Mouse (Mus musculus): ENCODE measurements around the gene Rheb.
"Not testable (repeated sequence)": the region's sequence is repeated elsewhere in the genome, so short reads cannot be mapped to it uniquely, and the experiment has no call there.

Gene Rheb

DNA sequence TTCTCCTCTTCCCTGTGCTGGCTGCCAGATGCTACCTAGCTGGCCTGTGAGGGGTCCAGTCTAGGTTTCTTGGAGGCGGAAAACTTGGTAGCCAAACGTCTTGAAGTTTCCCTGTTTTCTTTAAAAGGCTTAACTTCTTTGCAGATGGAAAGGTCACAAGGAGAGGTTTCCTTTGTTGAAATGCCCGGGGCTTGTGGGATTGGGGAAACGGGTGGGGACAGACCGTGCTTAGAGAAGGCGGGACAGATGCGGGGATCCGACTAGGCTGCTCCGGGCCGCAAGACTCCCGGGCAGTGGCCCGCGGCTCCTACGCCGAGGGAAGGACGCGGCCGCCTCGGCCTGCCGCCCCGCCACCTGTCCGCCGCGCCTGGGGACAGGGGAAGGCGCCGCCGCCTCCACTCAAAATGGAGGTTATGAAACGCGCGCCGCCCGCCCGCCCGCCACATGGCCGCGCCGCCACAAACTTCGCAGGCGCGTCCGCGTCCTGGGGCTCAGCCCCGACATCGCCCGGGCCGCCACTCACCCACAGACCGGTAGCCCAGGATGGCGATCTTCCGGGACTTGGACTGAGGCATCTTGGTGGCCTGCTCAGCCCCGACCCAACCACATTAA, 656 bp downstream of the Rheb start:
- no peak for DNase-seq (ENCODE audit: inconsistent ontology term)

DNA sequence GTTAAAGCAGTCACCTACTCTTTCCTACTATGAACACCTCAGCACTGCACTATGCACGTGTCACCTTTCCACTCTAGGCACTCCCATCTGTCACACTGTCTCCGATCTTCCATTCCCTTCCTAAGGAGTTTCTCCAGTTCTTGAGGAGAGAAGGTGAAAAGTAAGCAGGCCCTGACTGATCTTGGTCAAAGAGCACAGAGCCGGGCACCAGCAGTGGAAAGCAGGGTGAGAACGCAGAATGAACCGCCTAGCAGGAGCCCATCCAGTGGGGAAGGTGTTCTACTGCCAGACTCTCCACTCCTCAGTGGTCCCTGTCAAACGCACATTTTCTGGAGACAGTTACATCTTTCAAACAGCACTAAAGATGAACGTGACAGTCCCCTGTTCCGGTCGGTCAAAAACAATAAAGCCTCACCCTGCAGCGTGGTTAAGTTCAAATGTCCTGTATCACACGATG, 1.4 kb downstream of the Rheb start:
- DNase-seq (ENCODE audit: inconsistent ontology term), result no peak

GRCm38 (mm10) chr5:24834491-24834890, 7.9 kb downstream of the Rheb start:
- no peak for DNase-seq (ENCODE audit: inconsistent ontology term)

- no peak for DNase-seq (ENCODE audit: inconsistent ontology term)
These were observed 10.5 kb downstream of the Rheb start for GRCm38 (mm10) chr5:24831912-24832311.

GRCm38 (mm10) chr5:24828446-24828845, 14.0 kb downstream of the Rheb start:
- DNase-seq (ENCODE audit: inconsistent ontology term), result no peak

GRCm38 (mm10) chr5:24827173-24827572, 15.3 kb downstream of the Rheb start:
- no peak for DNase-seq (ENCODE audit: inconsistent ontology term)

DNA sequence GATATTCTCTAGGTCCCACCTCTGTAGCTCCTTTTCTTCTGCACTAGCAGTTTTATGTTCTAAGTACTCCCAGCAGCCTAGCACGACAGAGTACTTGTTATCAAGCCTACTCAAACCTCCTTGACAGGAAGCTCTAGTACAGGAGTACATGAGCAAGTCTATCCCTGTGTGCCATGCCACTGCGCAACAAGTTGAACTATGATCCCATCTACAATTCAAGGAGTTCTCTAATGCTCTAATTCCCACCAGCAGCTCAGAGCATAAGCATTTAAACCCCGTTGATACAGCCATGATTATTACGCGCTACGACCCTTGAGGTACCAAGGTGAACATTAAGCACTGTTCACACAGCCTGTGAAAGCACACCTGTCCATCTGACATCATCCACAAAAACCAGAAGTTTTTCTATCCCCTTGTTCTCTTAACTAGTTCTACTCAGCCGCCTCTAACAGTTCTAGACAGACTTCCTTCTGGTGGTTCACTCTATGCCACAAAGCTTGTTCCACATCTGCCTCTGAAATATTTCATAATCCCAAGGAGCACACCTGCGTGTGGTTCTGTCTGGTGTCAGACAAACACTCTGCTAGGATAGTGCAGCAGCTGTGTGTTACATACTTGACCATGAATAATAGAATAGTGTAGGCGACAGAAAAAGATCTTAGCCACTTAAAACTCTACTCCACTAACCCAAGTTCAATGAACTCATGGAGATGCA, 16.2 kb downstream of the Rheb start:
- DNase-seq (ENCODE audit: inconsistent ontology term), result no peak

DNA sequence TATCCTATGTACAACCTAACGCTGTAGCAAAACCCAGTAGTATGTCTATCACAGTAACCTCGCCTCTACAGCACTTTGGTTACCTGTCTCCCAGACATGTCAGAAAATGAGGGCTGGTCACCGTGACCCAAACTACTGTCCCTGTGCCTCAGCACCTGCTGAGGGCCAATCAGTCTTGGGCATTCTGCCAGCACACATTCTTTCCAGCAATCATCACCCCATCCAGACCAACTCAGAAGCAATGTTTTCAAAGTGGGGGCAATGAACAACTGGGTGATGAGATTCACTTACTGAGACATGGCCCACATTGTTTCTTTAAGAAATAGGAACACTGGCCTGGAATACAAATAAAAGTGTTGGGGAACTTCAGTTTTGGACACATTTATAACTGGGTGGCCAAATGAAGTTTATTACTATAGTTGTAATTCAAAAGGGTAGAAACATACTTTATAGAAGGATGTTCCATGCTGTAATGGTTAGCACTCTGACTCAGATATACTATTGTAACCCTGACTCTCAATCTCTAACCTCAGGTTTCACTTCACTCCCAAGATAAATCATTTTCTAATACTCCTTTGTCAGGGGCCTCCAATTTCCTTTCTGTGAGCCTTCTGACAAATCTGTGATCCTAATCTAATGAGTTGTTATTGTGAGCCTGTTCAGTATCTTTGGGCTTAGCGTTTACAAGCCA, 16.9 kb downstream of the Rheb start:
- peak; percentile 74 for DNase-seq (ENCODE audit: inconsistent ontology term)

DNA sequence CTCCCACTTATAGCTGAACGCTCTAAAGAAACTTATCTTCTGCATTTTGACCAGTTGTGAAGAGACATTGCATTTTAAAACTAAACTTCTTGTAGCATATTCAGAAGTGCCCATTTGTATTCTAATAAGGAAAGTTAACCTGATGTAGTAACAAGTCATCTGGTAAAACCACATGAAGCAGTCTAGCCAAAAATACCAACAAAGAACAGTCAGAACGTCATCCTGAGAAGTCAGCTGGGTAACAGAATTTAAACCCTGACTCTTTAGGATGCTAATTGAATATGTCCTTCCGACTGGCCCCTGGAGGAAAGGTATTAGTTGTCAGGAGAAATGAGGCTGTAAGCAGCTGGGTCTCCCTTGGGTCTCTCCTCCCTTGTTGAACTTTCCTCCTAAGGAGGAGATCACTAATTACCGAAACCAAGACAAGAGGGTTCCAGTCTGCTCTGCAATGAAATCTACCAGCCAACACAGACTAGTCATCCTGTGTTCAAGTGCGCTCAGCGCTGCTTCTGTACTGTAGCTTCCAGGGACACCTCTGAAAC, 18.5 kb downstream of the Rheb start:
- no peak for DNase-seq (ENCODE audit: inconsistent ontology term)

DNA sequence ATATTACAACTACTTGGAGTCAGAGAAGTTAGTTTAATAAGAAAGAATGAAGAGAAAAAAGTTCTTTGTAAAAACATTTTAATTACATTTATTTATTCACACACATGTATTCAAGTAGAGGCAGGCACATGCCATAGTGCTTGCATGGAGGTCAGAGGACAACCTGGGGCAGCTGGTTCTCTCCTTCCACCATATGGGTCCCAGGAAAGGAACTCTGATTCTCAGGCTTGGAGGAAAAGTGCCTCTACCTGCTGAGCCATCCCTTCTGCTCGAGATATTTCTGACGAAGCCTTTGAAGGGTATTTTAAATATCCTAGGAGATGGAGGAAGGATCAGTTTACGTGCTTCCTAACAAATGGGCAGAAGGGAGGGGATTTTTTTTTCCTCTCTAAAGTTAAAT, 19.6 kb downstream of the Rheb start:
- DNase-seq (ENCODE audit: inconsistent ontology term), result no peak

DNA sequence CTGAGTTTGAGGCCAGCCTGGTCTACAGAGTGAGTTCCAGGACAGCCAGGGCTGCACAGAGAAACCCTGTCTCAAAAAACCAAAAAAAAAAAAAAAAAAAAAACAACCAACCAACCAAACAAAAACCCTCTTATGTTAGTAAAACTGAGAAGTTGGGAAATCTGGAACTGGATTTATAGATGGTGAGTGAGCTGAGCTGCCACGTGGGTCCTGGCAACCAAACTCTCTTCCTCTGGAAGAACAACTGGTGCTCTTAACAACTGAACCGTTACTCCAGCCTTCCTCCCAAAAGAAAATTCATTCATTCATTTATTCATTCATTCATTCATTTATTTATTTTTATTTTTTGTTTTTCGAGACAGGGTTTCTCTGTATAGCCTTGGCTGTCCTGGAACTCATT, 20.2 kb downstream of the Rheb start:
- DNase-seq (ENCODE audit: inconsistent ontology term), result not testable (repeated sequence)

DNA sequence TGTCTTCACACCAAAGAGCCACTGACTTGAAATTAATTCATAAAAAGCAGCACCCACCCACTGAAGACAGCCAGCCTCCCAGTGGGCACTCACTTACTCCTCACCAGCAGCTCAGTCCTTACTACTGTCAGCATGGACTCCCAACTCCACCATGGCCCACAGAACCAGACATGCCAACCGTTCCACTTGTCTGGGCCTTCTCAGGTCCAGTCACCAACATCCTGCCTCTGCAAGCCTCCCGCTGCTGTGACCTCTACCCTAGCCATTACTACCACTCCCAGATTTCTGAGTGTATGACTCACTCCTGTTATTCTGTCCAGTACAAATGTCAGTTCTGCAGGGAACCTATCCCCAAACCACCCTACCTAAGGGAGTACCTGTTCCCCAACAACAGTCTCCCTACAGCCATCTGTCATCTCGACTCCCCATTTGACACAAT, 21.0 kb downstream of the Rheb start:
- peak; percentile 80 for DNase-seq (ENCODE audit: inconsistent ontology term)

DNA sequence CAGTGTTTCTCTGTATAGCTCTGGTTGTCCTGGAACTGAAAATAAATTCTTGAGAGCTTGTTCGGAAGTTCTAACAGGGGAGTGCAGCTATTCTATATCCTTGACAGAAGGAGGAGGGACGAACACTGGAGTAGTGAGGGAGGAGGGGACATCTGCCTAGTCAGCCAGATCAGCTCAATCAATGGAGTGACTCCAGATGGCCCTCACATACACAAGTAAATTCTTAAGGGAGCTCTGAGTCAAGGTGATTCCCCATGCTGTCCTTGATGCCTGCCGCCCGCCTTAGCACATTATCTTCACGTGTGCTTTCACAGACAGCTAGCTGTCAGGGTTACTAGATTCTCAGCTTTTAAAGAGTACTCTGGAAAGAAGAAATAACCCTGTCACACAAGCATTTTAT, 21.8 kb downstream of the Rheb start:
- DNase-seq (ENCODE audit: inconsistent ontology term), result no peak

DNA sequence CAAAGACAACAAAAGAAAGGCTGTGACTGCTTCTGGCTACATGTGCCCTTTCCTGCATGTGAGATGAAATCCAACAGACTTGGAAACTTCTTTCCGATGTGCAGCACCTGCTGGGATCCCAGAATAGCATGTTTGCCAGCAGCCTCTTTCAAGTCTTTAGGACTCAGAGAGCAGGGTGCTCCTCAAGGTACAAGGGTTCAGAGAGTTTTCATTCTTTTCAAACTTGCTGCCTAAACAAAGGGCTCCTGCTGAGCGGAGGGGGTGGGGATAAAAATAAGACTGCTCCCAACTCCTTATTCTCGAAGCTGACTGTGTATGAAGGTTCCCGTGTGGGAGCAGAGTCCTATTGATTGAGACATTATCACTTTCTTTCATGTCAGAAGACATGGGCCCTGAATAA, 25.2 kb downstream of the Rheb start:
- no peak for DNase-seq (ENCODE audit: inconsistent ontology term)

DNA sequence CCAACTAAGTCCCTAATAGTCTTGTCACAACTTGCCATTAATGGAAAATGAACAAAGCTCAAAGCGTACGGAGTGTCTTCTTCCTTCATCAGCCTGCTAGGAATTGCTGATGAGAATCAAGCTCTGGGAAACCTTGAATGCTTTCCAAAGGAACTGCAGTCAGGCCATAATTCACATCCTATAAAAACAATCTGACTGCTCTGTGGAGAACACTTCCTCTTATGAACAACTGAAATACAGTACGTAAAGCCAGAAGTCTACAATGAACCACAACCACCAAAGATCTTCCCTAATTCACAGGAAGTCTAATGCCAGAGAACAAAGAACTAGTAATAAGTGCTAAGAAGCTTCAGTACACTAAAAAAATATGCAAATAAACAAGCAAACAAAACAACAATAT, 28.5 kb downstream of the Rheb start:
- no peak for DNase-seq (ENCODE audit: inconsistent ontology term)

- no peak for DNase-seq (ENCODE audit: inconsistent ontology term)
These were observed 29.4 kb downstream of the Rheb start for GRCm38 (mm10) chr5:24813005-24813404.

- no peak for DNase-seq (ENCODE audit: inconsistent ontology term)
These were observed 37.2 kb downstream of the Rheb start for GRCm38 (mm10) chr5:24805222-24805621.

DNA sequence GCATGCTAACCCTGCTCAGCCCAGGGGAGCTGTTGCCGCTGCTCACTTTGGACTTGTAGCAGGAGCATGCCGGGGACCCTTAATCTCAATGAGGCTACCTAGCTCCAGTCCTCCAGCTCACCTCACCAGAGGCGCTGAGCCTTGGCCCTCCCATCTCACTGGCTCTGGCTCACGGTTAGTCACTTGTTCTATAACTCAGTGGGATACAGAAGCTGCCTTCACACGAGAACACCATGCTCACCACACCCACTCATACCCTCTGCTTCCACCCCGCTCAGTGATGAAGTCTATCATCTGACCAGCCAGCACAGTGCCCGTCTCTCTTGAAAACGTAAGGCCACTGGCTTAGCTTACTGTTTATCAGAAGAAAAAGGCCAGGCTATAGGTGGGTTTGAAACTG, 37.8 kb downstream of the Rheb start:
- DNase-seq (ENCODE audit: inconsistent ontology term), result no peak

DNA sequence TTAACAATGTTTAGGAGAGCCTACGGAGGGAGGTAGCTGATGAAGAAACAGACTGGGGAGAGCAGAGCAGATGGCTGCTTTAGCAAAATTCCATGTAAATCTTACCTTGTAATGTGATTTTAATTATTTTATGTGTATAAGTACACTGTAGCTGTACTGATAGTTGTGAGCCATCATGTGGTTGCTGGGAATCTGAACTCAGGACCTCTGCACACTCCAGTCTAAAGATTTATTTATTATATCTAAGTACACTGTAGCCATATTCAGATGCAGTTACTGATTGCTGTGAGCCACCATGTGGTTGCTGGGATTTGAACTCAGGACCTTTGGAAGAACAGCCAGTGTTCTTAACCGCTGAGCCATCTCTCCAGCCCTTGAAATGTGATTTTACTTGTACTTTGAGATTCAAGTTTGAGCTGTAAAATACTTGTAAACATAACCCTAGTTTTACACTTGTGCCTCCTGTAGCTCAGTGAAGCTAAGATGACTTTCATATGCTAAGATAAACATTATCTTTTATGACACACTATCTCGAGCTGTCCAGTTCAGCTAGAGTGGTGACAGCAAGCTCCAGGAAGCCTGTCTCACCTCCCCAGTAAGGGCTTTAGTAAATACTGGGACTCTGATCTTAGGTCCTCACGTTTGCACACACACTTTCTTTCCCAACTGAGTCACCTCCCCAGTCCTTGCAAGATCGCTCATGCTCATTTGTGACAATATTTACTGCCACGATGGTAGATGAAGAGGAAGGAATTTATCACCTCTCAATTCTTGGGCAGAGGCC, 40.4 kb downstream of the Rheb start:
- DNase-seq (ENCODE audit: inconsistent ontology term), result no peak

DNA sequence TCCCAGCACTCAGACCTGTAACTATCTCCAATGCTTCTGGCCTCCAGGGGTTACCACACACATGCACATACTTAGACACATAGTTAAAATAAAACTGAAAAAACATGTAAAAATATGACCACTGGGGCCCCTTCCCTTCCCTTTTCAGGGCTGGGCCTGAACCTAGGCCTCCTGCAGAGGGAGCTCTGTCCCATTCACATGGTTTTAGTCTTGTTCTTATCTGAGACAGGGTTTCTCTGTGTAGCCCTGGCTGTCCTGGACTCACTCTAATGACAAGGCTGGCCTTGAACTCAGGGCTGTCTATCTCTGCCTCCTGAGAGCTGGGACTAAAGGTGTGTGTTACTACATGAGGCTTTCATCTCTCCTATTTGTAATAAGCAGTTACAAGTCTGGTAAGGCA, 42.0 kb downstream of the Rheb start:
- DNase-seq (ENCODE audit: inconsistent ontology term), result no peak

DNA sequence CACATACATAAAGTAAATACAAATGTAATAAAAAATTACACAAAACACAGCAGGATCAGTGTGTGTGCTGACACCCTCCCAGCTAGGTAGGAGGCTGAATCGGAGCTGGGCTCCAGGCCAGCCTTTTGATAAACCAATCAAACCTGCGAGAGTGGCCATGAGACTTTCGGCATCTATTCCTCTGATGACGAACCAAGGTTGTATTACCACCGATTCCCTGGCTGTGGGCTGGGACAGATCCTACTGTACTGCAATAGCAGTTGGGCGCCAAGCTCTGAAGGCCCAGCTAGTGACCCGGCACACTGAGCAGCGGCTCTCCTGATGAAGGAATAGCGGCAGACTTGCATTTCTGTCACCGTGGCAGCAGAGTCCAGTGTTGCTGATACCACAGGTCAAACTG, 43.8 kb downstream of the Rheb start:
- no peak for DNase-seq (ENCODE audit: inconsistent ontology term)

GRCm38 (mm10) chr5:24797858-24798257, 44.6 kb downstream of the Rheb start:
- no peak for DNase-seq (ENCODE audit: inconsistent ontology term)

Data from Muller cell, postnatal 12 days (primary cell).